Mouse (Mus musculus): ENCODE results near the gene Plxnd1.

DNA sequence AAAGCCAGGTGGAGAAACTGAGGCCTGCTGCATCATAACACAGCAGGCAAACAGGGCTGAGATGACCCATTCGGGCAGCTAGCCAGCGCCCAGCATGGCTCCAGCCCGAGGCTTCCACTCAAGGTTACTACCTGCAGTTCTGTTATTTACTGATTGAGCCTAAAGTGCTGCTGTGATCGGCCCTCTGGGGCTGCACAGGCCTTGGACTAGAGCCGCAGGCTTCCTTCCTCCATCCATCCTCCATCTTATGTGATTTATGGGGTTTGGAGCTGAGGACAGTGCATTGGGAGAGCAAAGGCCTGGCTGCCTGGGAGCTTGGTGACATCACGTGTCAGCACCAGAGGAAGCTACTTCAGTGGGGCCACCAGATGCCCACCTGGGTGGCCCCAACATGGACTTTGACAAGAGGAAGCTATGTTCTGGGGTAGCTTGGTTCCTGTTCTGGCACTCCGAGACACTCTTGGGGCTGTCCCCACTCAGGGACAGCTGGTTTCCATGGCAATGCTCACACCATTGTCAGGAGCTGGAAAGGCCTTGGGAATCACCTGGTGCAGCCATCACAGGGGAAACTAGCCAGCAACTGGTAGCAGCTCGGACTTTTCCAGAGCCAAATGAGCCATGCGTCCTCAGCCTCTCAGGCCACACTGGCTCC is 7.6 kb downstream of the Plxnd1 start:
- no peak for TF ChIP-seq CTCF (IDR thresholded peaks at IDR 0.05; ENCODE audit: borderline replicate concordance, insufficient read depth, low read depth, low read length)
- TF ChIP-seq POLR2A (IDR thresholded peaks at IDR 0.05; ENCODE audit: borderline replicate concordance, insufficient read depth, low read length), result no peak

All from cerebellum, adult 2 months (tissue).